Mouse (Mus musculus) left cerebral cortex, postnatal 36 days (tissue): ENCODE measurements around the gene Atp8a2. TPM values are rescaled to one million over a fixed set of nuclear protein-coding genes. Genes with fewer than 3 reads are reported as not detected.

Source experiments
- DNase-seq, 2 experiments: peaks; one replicate each; pipeline ENCODE4 v3.0.0; 2021 to 2022; ENCODE audit warnings: low spot score in 2 of 2, mixed read lengths in 1 of 2
- intact Hi-C: fragments of 180-260 bp; cut with DNase I; formaldehyde crosslinking; loops from one replicate; pipeline ENCODE4 v1.15.1; 2025
- total RNA-seq, 2 experiments: library from RNA; stranded (reverse); gene quantifications; 2 replicates each; pipeline ENCODE4 v1.2.3; 2021

Atp8a2 gene
- total RNA-seq, 2 experiments from 2014 or later: 63.5 to 77.6 TPM

GRCm38 (mm10) chr14:60170845-60171610 is 26.0 kb downstream of the Atp8a2 start:
- DNase-seq: no peak
- intact Hi-C loops: no loop called here

GRCm38 (mm10) chr14:60163367-60163766 is 33.6 kb downstream of the Atp8a2 start:
- no peak for DNase-seq
- intact Hi-C loops: no loop called here

- intact Hi-C loops: no loop called here
- no peak for DNase-seq
Observed at GRCm38 (mm10) chr14:60152373-60152772, 44.6 kb downstream of the Atp8a2 start.

- no peak for DNase-seq
- intact Hi-C loops: no loop called here
Observed at GRCm38 (mm10) chr14:60148893-60149292, 48.1 kb downstream of the Atp8a2 start.

GRCm38 (mm10) chr14:60143234-60143633 is 53.7 kb downstream of the Atp8a2 start:
- intact Hi-C loops: no loop called here
- no peak for DNase-seq

GRCm38 (mm10) chr14:60138339-60138738 is 58.6 kb downstream of the Atp8a2 start:
- intact Hi-C loops: no loop called here
- DNase-seq: no peak

GRCm38 (mm10) chr14:60137812-60138211 is 59.2 kb downstream of the Atp8a2 start:
- DNase-seq: no peak
- intact Hi-C loops: no loop called here

- intact Hi-C loops: no loop called here
Observed at GRCm38 (mm10) chr14:60135801-60136200, 61.2 kb downstream of the Atp8a2 start.

GRCm38 (mm10) chr14:60134720-60135119 is 62.3 kb downstream of the Atp8a2 start:
- no peak for DNase-seq
- intact Hi-C loops: no loop called here

More at GRCm38 (mm10) chr14:60135801-60136200, 61.2 kb downstream of the Atp8a2 start:
- DNase-seq: no peak

- intact Hi-C loops: no loop called here
- no peak for DNase-seq
Observed at GRCm38 (mm10) chr14:60131196-60131876, 65.6 kb downstream of the Atp8a2 start.

- DNase-seq: no peak
- intact Hi-C loops: no loop called here
Observed at GRCm38 (mm10) chr14:60129564-60129963, 67.4 kb downstream of the Atp8a2 start.

GRCm38 (mm10) chr14:60125202-60125601 is 71.8 kb downstream of the Atp8a2 start:
- intact Hi-C loops: no loop called here
- no peak for DNase-seq

GRCm38 (mm10) chr14:60121572-60121971 is 75.4 kb downstream of the Atp8a2 start:
- DNase-seq: no peak
- intact Hi-C loops: no loop called here

GRCm38 (mm10) chr14:60117792-60118585 is 79.0 kb downstream of the Atp8a2 start:
- no peak for DNase-seq
- intact Hi-C loops: no loop called here

GRCm38 (mm10) chr14:60086808-60087725 is 109.9 kb downstream of the Atp8a2 start:
- intact Hi-C loops: no loop called here

GRCm38 (mm10) chr14:60086254-60086807 is 110.6 kb downstream of the Atp8a2 start:
- intact Hi-C loops: no loop called here
- peak in 1 of 2 experiments; percentile 9 for DNase-seq

More at GRCm38 (mm10) chr14:60086808-60087725, 109.9 kb downstream of the Atp8a2 start:
- DNase-seq: peak; percentile 23 to 30

- no peak for DNase-seq
- intact Hi-C loops: no loop called here
Observed at GRCm38 (mm10) chr14:60082771-60083170, 114.2 kb downstream of the Atp8a2 start.

- intact Hi-C loops: no loop called here
- no peak for DNase-seq
Observed at GRCm38 (mm10) chr14:60072496-60072895, 124.5 kb downstream of the Atp8a2 start.

- DNase-seq: no peak
- intact Hi-C loops: no loop called here
Observed at GRCm38 (mm10) chr14:60065186-60065585, 131.8 kb downstream of the Atp8a2 start.
